Mouse (Mus musculus) midbrain, postnatal 0 days (tissue): Measurements from ENCODE around the gene Lrrc8b. TPM values are rescaled to one million over a fixed set of nuclear protein-coding genes. Genes with fewer than 3 reads are reported as not detected.
A peak's percentile ranks its signal among the peaks of the same experiment; 100 is the strongest.

Source experiments
- ATAC-seq: fragments of 200-750 bp; cut with Nextera tagmentation; 2 replicates; pipeline ENCODE4 v1.8.0; 2017; ENCODE audit warnings: moderate number of reproducible peaks, mild to moderate bottlenecking, moderate TSS enrichment, moderate library complexity; ENCODE audit not compliant: low FRiP score
- DNase-seq: peaks from one replicate; pipeline ENCODE4 v3.0.0-alpha.2; 2015; ENCODE audit warnings: low spot score
- H3K27ac ChIP-seq: fragments of 300-500 bp; sonication (generic); 2 replicates; pipeline ENCODE4 v1.5.1; 2014; ENCODE audit warnings: low read depth, mild to moderate bottlenecking, low read length, mixed read lengths
- H3K27me3 ChIP-seq: fragments of 300-500 bp; sonication (generic); 2 replicates; pipeline ENCODE4 v1.6.1; 2014; ENCODE audit warnings: low read length, control low read depth, mixed read lengths; ENCODE audit not compliant: insufficient read depth
- H3K36me3 ChIP-seq: fragments of 300-500 bp; sonication (generic); 2 replicates; pipeline ENCODE4 v1.6.1; 2014; ENCODE audit warnings: low read length, control low read depth, mixed read lengths; ENCODE audit not compliant: insufficient read depth
- H3K4me1 ChIP-seq: fragments of 300-500 bp; sonication (generic); 2 replicates; pipeline ENCODE4 v1.6.1; 2014; ENCODE audit warnings: mild to moderate bottlenecking, control low read depth, antibody characterized with exemption, low read length, mixed read lengths; ENCODE audit not compliant: insufficient read depth
- H3K4me2 ChIP-seq: fragments of 300-500 bp; sonication (generic); 2 replicates; pipeline ENCODE4 v1.6.1; 2014; ENCODE audit warnings: low read depth, mild to moderate bottlenecking, low read length, mixed read lengths; ENCODE audit not compliant: poor library complexity, severe bottlenecking
- H3K4me3 ChIP-seq: fragments of 300-500 bp; sonication (generic); 2 replicates; pipeline ENCODE4 v1.5.1; 2014; ENCODE audit warnings: low read depth, mild to moderate bottlenecking, low read length, moderate library complexity
- H3K9ac ChIP-seq: fragments of 300-500 bp; sonication (generic); replicated peaks from 2 replicates; pipeline ENCODE4 v1.6.1; 2014; ENCODE audit warnings: mild to moderate bottlenecking, low read length, moderate library complexity, mixed read lengths; ENCODE audit not compliant: poor library complexity, severe bottlenecking
- H3K9me3 ChIP-seq: fragments of 300-500 bp; sonication (generic); 2 replicates; pipeline ENCODE4 v1.6.1; 2016; ENCODE audit warnings: low read length, control low read depth
- CTCF ChIP-seq: IDR thresholded peaks from 2 replicates; pipeline ENCODE4 v1.5.1; 2016; ENCODE audit warnings: antibody characterized with exemption, mild to moderate bottlenecking
- WGBS: fragments of 180-500 bp; shearing (Covaris S2); extraction: QIAGEN DNeasy Blood & Tissue Kit; methylation state at CpG from one replicate; pipeline ENCODE4 v1.1.7; 2014; 5-methylcytosine and 5-hydroxymethylcytosine counted together
- polyA plus RNA-seq: library from polyadenylated mRNA; unstranded; fragments of >200 nt; fragmentation: Nextera tagmentation; extraction: Ambion mirVana; gene quantifications from 2 replicates; pipeline ENCODE4 v1.2.1, GENCODE M21; 2015
- total RNA-seq: library from RNA; depleted of rRNA; stranded (reverse); fragments of >200 nt; gene quantifications from 2 replicates; pipeline ENCODE4 v1.2.3, GENCODE M21; 2014

Lrrc8b gene
- total and polyA plus RNA-seq, 2 experiments from 2014 or later: 18.5 to 63.4 TPM

DNA sequence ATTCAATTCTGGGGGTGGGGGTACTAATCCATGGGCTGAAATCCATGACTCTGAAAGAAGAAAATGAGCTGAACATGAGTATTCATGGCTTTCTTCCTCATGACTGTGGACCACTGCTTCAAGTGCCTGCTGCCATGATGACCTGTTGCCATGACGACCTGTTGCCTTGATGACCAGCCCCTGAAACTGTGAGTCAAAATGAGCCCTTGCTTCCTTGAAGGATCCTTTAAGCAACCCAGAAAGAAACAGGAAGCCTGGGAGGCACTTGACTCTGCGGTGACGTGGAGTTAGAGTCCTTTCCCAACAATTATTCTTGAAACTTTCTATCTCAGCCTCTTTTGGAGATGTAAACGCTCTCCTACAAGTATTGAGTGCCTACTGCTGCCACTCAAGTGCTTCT, 80.6 kb downstream of the Lrrc8b start:
- Histone ChIP-seq H3K27ac (no peak overlapping the region), H3K36me3 (no peaks in the 10 kb centered on the region), H3K9me3 (no peaks in the 10 kb centered on the region), H3K4me2 (no peak overlapping the region), H3K4me1 (peaks cover 18% of the 10 kb centered on the region; the same call in 1 of the 2 replicates), H3K27me3 (no peaks in the 10 kb centered on the region), H3K4me3 (no peak overlapping the region), H3K9ac (no peak overlapping the region)
- DNase-seq (no peak), ATAC-seq (no peak)
- TF ChIP-seq CTCF: no peak
- 85% methylated on average over 4 of the region's 4 CpGs for WGBS

DNA sequence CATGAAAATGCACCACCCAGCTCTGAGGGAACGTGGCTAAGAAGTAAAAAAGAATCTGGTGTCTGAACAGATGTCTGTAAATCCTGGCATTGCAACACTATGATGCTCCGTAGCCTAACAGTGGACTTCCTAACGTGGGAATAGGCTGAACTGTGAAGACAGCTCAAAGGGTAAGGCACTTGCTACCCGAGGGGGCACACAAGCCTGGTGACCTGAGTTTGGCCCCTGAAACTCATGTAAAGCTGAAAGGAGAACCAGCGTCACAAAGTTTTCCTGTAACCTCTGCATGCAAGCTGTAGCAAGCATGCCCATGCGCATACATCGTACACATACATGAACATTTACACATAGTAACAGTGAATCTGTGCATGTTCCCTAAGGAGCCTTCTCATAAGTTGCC, 81.0 kb downstream of the Lrrc8b start:
- Histone ChIP-seq H3K9me3 (no peaks in the 10 kb centered on the region), H3K36me3 (no peaks in the 10 kb centered on the region), H3K4me3 (no peak overlapping the region), H3K4me2 (no peak overlapping the region), H3K4me1 (peaks cover 18% of the 10 kb centered on the region; the same call in 1 of the 2 replicates), H3K27me3 (no peaks in the 10 kb centered on the region), H3K9ac (no peak overlapping the region), H3K27ac (no peak overlapping the region)
- no peak for ATAC-seq
- no peak for TF ChIP-seq CTCF
- DNase-seq: no peak
- WGBS: 77% methylated on average over 7 of the region's 7 CpGs

- H3K36me3 ChIP-seq: no peaks in the 10 kb centered on the region
- H3K4me3 ChIP-seq: no peak overlapping the region
- peaks cover 15% of the 10 kb centered on the region; the same call in 1 of the 2 replicates for H3K4me1 ChIP-seq
- WGBS: 40% methylated on average over 4 of the region's 4 CpGs
- TF ChIP-seq CTCF: no peak
- no peaks in the 10 kb centered on the region for H3K9me3 ChIP-seq
- DNase-seq: peak; percentile 17
- no peaks in the 10 kb centered on the region for H3K27me3 ChIP-seq
- H3K27ac ChIP-seq: 0 out of 2 replicates have a peak overlapping the region, but pooled peaks have one; percentile 6
- no peak overlapping the region for H3K4me2 ChIP-seq
- no peak overlapping the region for H3K9ac ChIP-seq
- ATAC-seq: no peak
These were observed 82.9 kb downstream of the Lrrc8b start for GRCm38 (mm10) chr5:105498429-105499000.

DNA sequence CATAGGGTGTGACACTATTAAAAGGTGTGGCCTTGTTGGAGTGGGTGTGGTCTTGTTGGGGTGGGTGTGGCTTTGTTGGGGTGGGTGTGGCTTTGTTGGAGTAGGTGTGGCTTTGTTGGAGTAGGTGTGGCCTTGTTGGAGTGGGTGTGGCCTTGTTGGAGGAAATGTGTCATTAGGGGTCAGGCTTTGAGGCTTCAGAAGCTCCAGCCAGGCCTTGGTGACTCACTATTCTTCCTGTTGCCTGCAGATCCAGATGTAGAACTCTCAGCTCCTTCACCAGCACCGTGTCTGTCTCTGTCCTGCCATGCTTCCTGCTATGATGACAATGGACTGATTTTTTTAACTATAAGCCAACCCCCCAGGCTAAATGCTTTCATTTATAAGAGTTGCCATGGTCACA, 83.8 kb downstream of the Lrrc8b start:
- no peak for TF ChIP-seq CTCF
- H3K36me3 ChIP-seq: no peaks in the 10 kb centered on the region
- no peak for DNase-seq
- no peaks in the 10 kb centered on the region for H3K27me3 ChIP-seq
- WGBS: 9% methylated on average over 1 of the region's 1 CpGs
- no peak overlapping the region for H3K4me3 ChIP-seq
- H3K9ac ChIP-seq: no peak overlapping the region
- no peak overlapping the region for H3K27ac ChIP-seq
- no peak for ATAC-seq
- no peaks in the 10 kb centered on the region for H3K9me3 ChIP-seq
- no peak overlapping the region for H3K4me2 ChIP-seq
- H3K4me1 ChIP-seq: peaks cover 8% of the 10 kb centered on the region; the same call in 1 of the 2 replicates

GRCm38 (mm10) chr5:105500132-105501121, 84.9 kb downstream of the Lrrc8b start:
- Histone ChIP-seq H3K4me3 (no peak overlapping the region), H3K9me3 (no peaks in the 10 kb centered on the region), H3K27ac (no peak overlapping the region), H3K9ac (no peak overlapping the region), H3K4me1 (peaks cover 5% of the 10 kb centered on the region; the same call in 1 of the 2 replicates), H3K4me2 (no peak overlapping the region), H3K27me3 (no peaks in the 10 kb centered on the region), H3K36me3 (no peaks in the 10 kb centered on the region)
- DNase-seq (peak; percentile 44), ATAC-seq (peak; percentile 36; the same call in 1 of the 2 replicates)
- 39% methylated on average over 12 of the region's 12 CpGs for WGBS
- peak; percentile 47 for TF ChIP-seq CTCF

DNA sequence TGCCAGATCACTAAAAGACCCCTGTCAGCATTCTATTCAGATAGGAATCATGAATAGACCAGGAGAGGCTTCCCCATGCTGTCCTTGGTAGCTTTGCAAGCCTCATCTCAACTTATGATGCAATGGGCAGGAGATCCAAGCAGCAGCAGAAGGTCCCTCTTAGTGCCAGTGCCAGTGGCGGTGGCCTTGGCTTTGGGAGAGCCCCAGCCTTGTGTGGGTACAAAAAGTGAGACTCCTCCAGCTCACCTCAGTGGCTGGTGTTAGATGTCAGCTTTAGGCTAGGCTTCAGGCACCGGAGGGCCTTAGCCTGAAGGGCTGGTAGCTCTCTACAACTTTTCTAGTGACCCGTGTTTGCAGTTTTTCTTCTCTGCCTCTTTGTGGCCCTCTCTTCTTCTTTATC, 85.6 kb downstream of the Lrrc8b start:
- Histone ChIP-seq H3K4me2 (no peak overlapping the region), H3K9me3 (no peaks in the 10 kb centered on the region), H3K27ac (no peak overlapping the region), H3K36me3 (no peaks in the 10 kb centered on the region), H3K4me3 (no peak overlapping the region), H3K4me1 (no peaks in the 10 kb centered on the region), H3K9ac (no peak overlapping the region), H3K27me3 (no peaks in the 10 kb centered on the region)
- TF ChIP-seq CTCF: no peak
- ATAC-seq (no peak), DNase-seq (no peak)
- WGBS: 84% methylated on average over 3 of the region's 3 CpGs
